Comparison of ENCODE assay signal across 28 mouse cellular contexts in the genomic region with DNA sequence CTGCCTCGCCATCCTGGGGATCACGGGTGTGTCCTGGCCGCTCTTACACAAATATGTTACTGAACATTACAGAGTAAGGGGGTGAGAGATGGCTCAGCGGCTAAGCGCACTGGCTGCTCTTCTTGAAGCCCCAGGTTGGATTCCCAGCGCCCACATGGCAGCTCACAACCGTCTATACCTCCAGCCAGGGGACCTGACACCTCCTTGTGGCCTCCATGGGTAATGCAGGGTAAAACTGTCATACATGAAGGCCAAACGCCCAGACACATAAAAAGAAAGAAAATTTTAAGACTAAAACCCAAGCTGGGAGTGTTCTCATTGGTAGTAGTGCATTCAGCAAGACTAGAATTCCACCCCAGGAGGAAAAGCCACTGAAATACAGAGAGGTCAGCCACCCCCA. TPM values are rescaled to one million over a fixed set of nuclear protein-coding genes. Genes with fewer than 3 reads are reported as not detected.
DNase-seq lines count a peak whose midpoint lies in the region; ATAC-seq and TF ChIP-seq lines count a peak whose summit lies in the region.
"Had no signal": no experiment of that assay in that cellular context is flagged by ENCODE, and none has a peak within 500 bp of the region (broad histone marks: within the 10 kb centered on the region; RNA-seq: fewer than 3 reads in every experiment).

No protein-coding gene starts in this region.

- no peak for ATAC-seq in forebrain, embryonic 12.5 days (ENCODE audit: low FRiP score)
- no peak for ATAC-seq in kidney, postnatal 0 days (replicated peaks; ENCODE audit: low FRiP score, low read depth)
- ATAC-seq in embryonic facial prominence, embryonic 13.5 days (ENCODE audit: insufficient number of reproducible peaks, insufficient read depth, low FRiP score, low TSS enrichment, low read depth) = no peak
- no peak for ATAC-seq in neural tube, embryonic 15.5 days (ENCODE audit: low FRiP score)
- ATAC-seq: CD4-positive, CD25-positive, alpha-beta regulatory T cell, adult 4 months; forebrain, embryonic 16.5 days; intestine, embryonic 15.5 days had no signal

- H3K36me3 ChIP-seq in forebrain, embryonic 10.5 days (replicated peaks) = peaks cover 69% of the 10 kb centered on the region
- H3K36me3 ChIP-seq in forebrain, embryonic 12.5 days (replicated peaks) = peaks cover 39% of the 10 kb centered on the region
- no peaks in the 10 kb centered on the region for H3K36me3 ChIP-seq in kidney, postnatal 0 days (ENCODE audit: insufficient read depth, low read length)
- H3K36me3 ChIP-seq in ES-E14 (ENCODE audit: control insufficient read depth, insufficient read depth, low read length, poor library complexity, severe bottlenecking) = peaks cover 35% of the 10 kb centered on the region
- H3K36me3 ChIP-seq in embryonic facial prominence, embryonic 13.5 days = peaks cover 29% of the 10 kb centered on the region
- H3K36me3 ChIP-seq in neural tube, embryonic 15.5 days = no peaks in the 10 kb centered on the region

- peaks cover 19% of the 10 kb centered on the region; the same call in 1 of the 2 replicates for H3K9me3 ChIP-seq in forebrain, embryonic 10.5 days
- 0 out of 2 replicates have a peak, but pooled peaks cover 8% of the 10 kb centered on the region for H3K9me3 ChIP-seq in forebrain, embryonic 12.5 days
- no peaks in the 10 kb centered on the region for H3K9me3 ChIP-seq in kidney, postnatal 0 days (replicated peaks; ENCODE audit: low read length)
- H3K9me3 ChIP-seq in ES-E14 (ENCODE audit: control insufficient read depth, insufficient read depth, low read depth, low read length) = no peaks in the 10 kb centered on the region
- no peaks in the 10 kb centered on the region for H3K9me3 ChIP-seq in embryonic facial prominence, embryonic 13.5 days
- no peaks in the 10 kb centered on the region for H3K9me3 ChIP-seq in neural tube, embryonic 15.5 days (replicated peaks)
- H3K9me3 ChIP-seq: hindbrain, embryonic 12.5 days; intestine, embryonic 15.5 days; liver, embryonic 13.5 days; neural tube, embryonic 13.5 days had no signal

- 94% methylated on average over 8 of the region's 8 CpGs for WGBS in forebrain, embryonic 10.5 days
- WGBS in forebrain, embryonic 12.5 days = 97% methylated on average over 8 of the region's 8 CpGs
- 93% methylated on average over 8 of the region's 8 CpGs for WGBS in kidney, postnatal 0 days
- 96% methylated on average over 8 of the region's 8 CpGs for WGBS in embryonic facial prominence, embryonic 13.5 days
- WGBS in neural tube, embryonic 15.5 days = 96% methylated on average over 8 of the region's 8 CpGs

- in situ Hi-C loops in ES-E14 (cut with MboI; ENCODE audit: low sequenced_read_pairs in 2 of 2, unreplicated experiment in 2 of 2) = no loop called here

- no peak overlapping the region for H3K9ac ChIP-seq in forebrain, embryonic 12.5 days
- no peak overlapping the region for H3K9ac ChIP-seq in kidney, postnatal 0 days (ENCODE audit: low read depth, low read length)
- 0 out of 2 replicates have a peak overlapping the region, but pooled peaks have one; percentile 1 for H3K9ac ChIP-seq in ES-E14 (ENCODE audit: insufficient read depth, low read depth, low read length, poor library complexity, severe bottlenecking)
- no peak overlapping the region for H3K9ac ChIP-seq in embryonic facial prominence, embryonic 13.5 days
- H3K9ac ChIP-seq in neural tube, embryonic 15.5 days (replicated peaks) = no peak overlapping the region
- H3K9ac ChIP-seq: hindbrain, embryonic 12.5 days; intestine, embryonic 15.5 days; liver, embryonic 13.5 days; neural tube, embryonic 13.5 days had no signal

- no peak overlapping the region for H3K4me2 ChIP-seq in forebrain, embryonic 12.5 days
- no peak overlapping the region for H3K4me2 ChIP-seq in kidney, postnatal 0 days (ENCODE audit: low read length)
- H3K4me2 ChIP-seq in embryonic facial prominence, embryonic 13.5 days = no peak overlapping the region
- no peak overlapping the region for H3K4me2 ChIP-seq in neural tube, embryonic 15.5 days
- H3K4me2 ChIP-seq: hindbrain, embryonic 12.5 days; intestine, embryonic 15.5 days; liver, embryonic 13.5 days; neural tube, embryonic 13.5 days had no signal

- H3K27ac ChIP-seq in forebrain, embryonic 10.5 days = no peak overlapping the region
- no peak overlapping the region for H3K27ac ChIP-seq in forebrain, embryonic 12.5 days
- H3K27ac ChIP-seq in kidney, postnatal 0 days = peak overlapping the region; percentile 98; the same call in 1 of the 2 replicates
- peak overlapping the region; percentile 60 for H3K27ac ChIP-seq in ES-E14 (ENCODE audit: insufficient read depth, low read depth, low read length, poor library complexity, severe bottlenecking)
- peak overlapping the region; percentile 95 for H3K27ac ChIP-seq in embryonic facial prominence, embryonic 13.5 days
- no peak overlapping the region for H3K27ac ChIP-seq in neural tube, embryonic 15.5 days (replicated peaks)
- H3K27ac ChIP-seq: hindbrain, embryonic 12.5 days; intestine, embryonic 15.5 days; liver, embryonic 13.5 days; neural tube, embryonic 13.5 days had no signal

- no peaks in the 10 kb centered on the region for H3K27me3 ChIP-seq in forebrain, embryonic 10.5 days (ENCODE audit: poor library complexity, severe bottlenecking)
- H3K27me3 ChIP-seq in forebrain, embryonic 12.5 days = no peaks in the 10 kb centered on the region
- no peaks in the 10 kb centered on the region for H3K27me3 ChIP-seq in kidney, postnatal 0 days (ENCODE audit: insufficient read depth, low read length)
- no peaks in the 10 kb centered on the region for H3K27me3 ChIP-seq in embryonic facial prominence, embryonic 13.5 days
- H3K27me3 ChIP-seq in neural tube, embryonic 15.5 days (replicated peaks) = no peaks in the 10 kb centered on the region
- H3K27me3 ChIP-seq: hindbrain, embryonic 12.5 days; intestine, embryonic 15.5 days; liver, embryonic 13.5 days; neural tube, embryonic 13.5 days had no signal

- peak; percentile 28; the same call in 1 of the 2 replicates for TF ChIP-seq CTCF in kidney, postnatal 0 days (IDR thresholded peaks at IDR 0.05; ENCODE audit: low read depth)

- DNase-seq in forebrain, embryonic 10.5 days (ENCODE audit: extremely low spot score, low spot score) = no peak
- DNase-seq in kidney, postnatal 0 days (ENCODE audit: low spot score) = no peak
- no peak for DNase-seq in kidney, adult 18-20 months
- DNase-seq in ES-E14 (ENCODE audit: low read depth, low spot score) = no peak
- no peak for DNase-seq in spleen, adult 18-20 months
- DNase-seq: cerebellum, postnatal 14 days; embryo, embryonic 11 days; kidney, postnatal 4 days; left cerebral cortex, postnatal 4 days; liver, embryonic 13.5 days; lung, postnatal 14 days; right cerebral cortex, postnatal 25 days; thymus, postnatal 25 days had no signal

- H3K4me1 ChIP-seq in forebrain, embryonic 10.5 days = peaks cover 62% of the 10 kb centered on the region
- peaks cover 48% of the 10 kb centered on the region for H3K4me1 ChIP-seq in forebrain, embryonic 12.5 days
- peaks cover 37% of the 10 kb centered on the region for H3K4me1 ChIP-seq in kidney, postnatal 0 days (replicated peaks; ENCODE audit: insufficient read depth, low read length)
- peaks cover 11 to 15% of the 10 kb centered on the region in 2 experiments for H3K4me1 ChIP-seq in ES-E14 (ENCODE audit: control insufficient read depth in 2 of 2, insufficient read depth in 2 of 2, low read length in 2 of 2, poor library complexity in 1 of 2)
- H3K4me1 ChIP-seq in embryonic facial prominence, embryonic 13.5 days = peaks cover 58% of the 10 kb centered on the region
- H3K4me1 ChIP-seq in neural tube, embryonic 15.5 days = peaks cover 25% of the 10 kb centered on the region

- H3K4me3 ChIP-seq in forebrain, embryonic 10.5 days = peak overlapping the region; percentile 10
- no peak overlapping the region for H3K4me3 ChIP-seq in forebrain, embryonic 12.5 days (replicated peaks)
- no peak overlapping the region for H3K4me3 ChIP-seq in kidney, postnatal 0 days (replicated peaks; ENCODE audit: low read depth, low read length)
- no peak overlapping the region for H3K4me3 ChIP-seq in ES-E14 (ENCODE audit: insufficient read depth in 1 of 2, low read depth in 1 of 2, low read length in 2 of 2, poor library complexity in 1 of 2, severe bottlenecking in 1 of 2)
- H3K4me3 ChIP-seq in embryonic facial prominence, embryonic 13.5 days = no peak overlapping the region
- H3K4me3 ChIP-seq in neural tube, embryonic 15.5 days (replicated peaks) = no peak overlapping the region
- H3K4me3 ChIP-seq: erythroblast, embryonic 14.5 days; hindbrain, embryonic 12.5 days; intestine, embryonic 15.5 days; liver, embryonic 13.5 days; neural tube, embryonic 13.5 days had no signal

TF ChIP-seq in ES-E14, 5 proteins besides CTCF, POLR2A, EP300 and RAD21 (continues in another document):
- TF ChIP-seq CHD2 (IDR thresholded peaks at IDR 0.05; ENCODE audit: low read depth, low read length) = no peak
- TF ChIP-seq HCFC1 (IDR thresholded peaks at IDR 0.05; ENCODE audit: borderline replicate concordance, insufficient read depth, low read length) = no peak

RNA-seq across cellular contexts. Expression of gene Igf2bp1, which starts 11.6 kb away (rescaled TPM):
- 198 and 200 TPM in 2 replicates for polyA plus RNA-seq in forebrain, embryonic 10.5 days (2016; fragmentation: Nextera tagmentation; extraction: Ambion mirVana)
- polyA plus RNA-seq in forebrain, embryonic 12.5 days (2016; fragmentation: Nextera tagmentation; extraction: Ambion mirVana) = 97.9 and 103 TPM in 2 replicates
- polyA plus RNA-seq in kidney, postnatal 0 days (2015; fragmentation: Nextera tagmentation; extraction: Ambion mirVana) = 14.9 and 20.5 TPM in 2 replicates
- total RNA-seq in ES-E14 (2012; rRNA removed) = 273 and 354 TPM in 2 replicates
- 52.6 and 65.4 TPM in 2 replicates for polyA plus RNA-seq in embryonic facial prominence, embryonic 13.5 days (2015; fragmentation: Nextera tagmentation; extraction: Ambion mirVana)
- 6.7 and 12.0 TPM in 2 replicates for polyA plus RNA-seq in neural tube, embryonic 15.5 days (2015; fragmentation: Nextera tagmentation; extraction: Ambion mirVana)
- total RNA-seq: gastrocnemius, adult 18-20 months had no signal
- polyA plus RNA-seq: CD4-positive, CD25-positive, alpha-beta regulatory T cell, adult 4 months had no signal

RNA-seq across cellular contexts. Expression of gene Gip, which starts 30.2 kb away (rescaled TPM):
- polyA plus RNA-seq in forebrain, embryonic 10.5 days (2016; fragmentation: Nextera tagmentation; extraction: Ambion mirVana) = 0.25 TPM in 1 of 2 replicates, not detected in the other
- polyA plus RNA-seq in forebrain, embryonic 12.5 days (2016; fragmentation: Nextera tagmentation; extraction: Ambion mirVana) = not detected in 2 replicates
- not detected in 2 replicates for polyA plus RNA-seq in kidney, postnatal 0 days (2015; fragmentation: Nextera tagmentation; extraction: Ambion mirVana)
- total RNA-seq in ES-E14 (2012; rRNA removed) = 0.89 and 1.5 TPM in 2 replicates
- not detected in 2 replicates for polyA plus RNA-seq in embryonic facial prominence, embryonic 13.5 days (2015; fragmentation: Nextera tagmentation; extraction: Ambion mirVana)
- polyA plus RNA-seq in neural tube, embryonic 15.5 days (2015; fragmentation: Nextera tagmentation; extraction: Ambion mirVana) = not detected in 2 replicates
- total RNA-seq: adrenal gland, postnatal 4 days; gastrocnemius, adult 18-20 months; granulocyte monocyte progenitor cell, adult 5-6 weeks; layer of hippocampus, postnatal 25 days; left cerebral cortex, postnatal 4 days; megakaryocyte-erythroid progenitor cell, adult 5-6 weeks had no signal
- polyA plus RNA-seq: CD4-positive, CD25-positive, alpha-beta regulatory T cell, adult 4 months; erythroblast, embryonic 14.5 days; forebrain, embryonic 16.5 days; heart, embryonic 16.5 days; hindbrain, embryonic 12.5 days; liver, embryonic 13.5 days; neural tube, embryonic 13.5 days had no signal

RNA-seq across cellular contexts. Expression of gene Snf8, which starts 40.5 kb away (rescaled TPM):
- polyA plus RNA-seq in forebrain, embryonic 10.5 days (2016; fragmentation: Nextera tagmentation; extraction: Ambion mirVana) = 107 and 109 TPM in 2 replicates
- polyA plus RNA-seq in forebrain, embryonic 12.5 days (2016; fragmentation: Nextera tagmentation; extraction: Ambion mirVana) = 107 and 109 TPM in 2 replicates
- 85.8 and 90.6 TPM in 2 replicates for polyA plus RNA-seq in kidney, postnatal 0 days (2015; fragmentation: Nextera tagmentation; extraction: Ambion mirVana)
- 51.5 and 79.4 TPM in 2 replicates for total RNA-seq in ES-E14 (2012; rRNA removed)
- 95.5 and 107 TPM in 2 replicates for polyA plus RNA-seq in embryonic facial prominence, embryonic 13.5 days (2015; fragmentation: Nextera tagmentation; extraction: Ambion mirVana)
- 125 and 137 TPM in 2 replicates for polyA plus RNA-seq in neural tube, embryonic 15.5 days (2015; fragmentation: Nextera tagmentation; extraction: Ambion mirVana)

Comparison
In these comparisons a context has a peak if more than half of its experiments do, and no peak if none do; other contexts are left out.
1. H3K27ac ChIP-seq: peak in kidney, postnatal 0 days (single experiment), ES-E14 (single experiment) and embryonic facial prominence, embryonic 13.5 days (single experiment); none in forebrain, embryonic 10.5 days (single experiment), forebrain, embryonic 12.5 days (single experiment) and neural tube, embryonic 15.5 days (single experiment).